Comparison of ENCODE assay signal across 26 mouse cellular contexts in the genomic region with DNA sequence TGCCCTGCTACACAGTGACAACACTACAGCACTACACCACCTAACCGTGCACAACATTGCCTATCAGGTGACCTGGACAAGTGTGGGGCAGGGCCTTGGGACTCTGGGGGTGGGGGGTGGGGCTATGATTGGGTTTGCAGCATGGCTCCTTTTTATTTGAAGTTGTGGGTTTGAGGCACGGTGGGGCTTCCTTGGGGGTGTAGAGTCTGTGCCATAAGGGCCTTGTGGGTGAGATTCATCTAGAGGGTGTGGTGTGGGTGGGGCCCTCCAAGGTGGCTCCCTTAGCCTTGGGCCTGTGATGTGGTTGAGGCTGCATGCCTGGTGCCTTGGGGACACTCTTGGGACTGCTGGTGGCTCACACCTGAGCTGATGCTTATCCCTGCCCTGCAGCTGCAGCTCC. TPM values are rescaled to one million over a fixed set of nuclear protein-coding genes. Genes with fewer than 3 reads are reported as not detected.
DNase-seq lines count a peak whose midpoint lies in the region; ATAC-seq and TF ChIP-seq lines count a peak whose summit lies in the region.
"Had no signal": no experiment of that assay in that cellular context is flagged by ENCODE, and none has a peak within 500 bp of the region (broad histone marks: within the 10 kb centered on the region; RNA-seq: fewer than 3 reads in every experiment).

No protein-coding gene starts in this region.

- H3K27ac ChIP-seq in hindbrain, embryonic 13.5 days: no peak overlapping the region
- no peak overlapping the region for H3K27ac ChIP-seq in hindbrain, embryonic 10.5 days
- H3K27ac ChIP-seq: forebrain, embryonic 10.5 days; hindbrain, embryonic 12.5 days; neural tube, embryonic 12.5 days; stomach, postnatal 0 days had no signal

- 0 out of 2 replicates have a peak overlapping the region, but pooled peaks have one; percentile 8 for H3K9ac ChIP-seq in hindbrain, embryonic 13.5 days
- H3K9ac ChIP-seq: heart, embryonic 12.5 days; hindbrain, embryonic 12.5 days; neural tube, embryonic 12.5 days had no signal

- no peaks in the 10 kb centered on the region for H3K9me3 ChIP-seq in hindbrain, embryonic 13.5 days
- no peaks in the 10 kb centered on the region for H3K9me3 ChIP-seq in hindbrain, embryonic 10.5 days
- no peaks in the 10 kb centered on the region for H3K9me3 ChIP-seq in E14TG2a.4 (ENCODE audit: low read length)
- H3K9me3 ChIP-seq: forebrain, embryonic 10.5 days; heart, embryonic 12.5 days; hindbrain, embryonic 12.5 days; neural tube, embryonic 12.5 days had no signal

- no peak for ATAC-seq in hindbrain, embryonic 13.5 days (ENCODE audit: low FRiP score)
- ATAC-seq in activated CD4-positive, CD25-positive, alpha-beta regulatory T cell, adult 4 months: peak; percentile 33
- no peak for ATAC-seq in megakaryocyte-erythroid progenitor cell, adult 5-6 weeks (replicated peaks; ENCODE audit: low FRiP score, low TSS enrichment, poor library complexity, severe bottlenecking)
- ATAC-seq: forebrain, embryonic 16.5 days; inflammation-experienced regulatory T-cells, adult 6 months had no signal

- H3K4me3 ChIP-seq in hindbrain, embryonic 13.5 days: no peak overlapping the region
- H3K4me3 ChIP-seq in hindbrain, embryonic 10.5 days: no peak overlapping the region
- peak overlapping the region; percentile 24; the same call in 1 of the 2 replicates for H3K4me3 ChIP-seq in E14TG2a.4 (replicated peaks; ENCODE audit: low read length)
- H3K4me3 ChIP-seq: forebrain, embryonic 10.5 days; heart, embryonic 12.5 days; hindbrain, embryonic 12.5 days; neural tube, embryonic 12.5 days had no signal

- intact Hi-C loops in gastrocnemius, postnatal 36 days (cut with DNase I): no loop called here

- TF ChIP-seq CTCF in E14TG2a.4 (conservative IDR thresholded peaks at IDR 0.05; ENCODE audit: low read length): no peak

- H3K4me2 ChIP-seq in hindbrain, embryonic 13.5 days: no peak overlapping the region
- H3K4me2 ChIP-seq: heart, embryonic 12.5 days; hindbrain, embryonic 12.5 days; liver, embryonic 11.5 days; neural tube, embryonic 12.5 days had no signal

- H3K27me3 ChIP-seq in hindbrain, embryonic 13.5 days: no peaks in the 10 kb centered on the region
- H3K27me3 ChIP-seq in hindbrain, embryonic 10.5 days (ENCODE audit: insufficient read depth, poor library complexity, severe bottlenecking): no peaks in the 10 kb centered on the region
- no peaks in the 10 kb centered on the region for H3K27me3 ChIP-seq in E14TG2a.4 (ENCODE audit: insufficient read depth, low read length)
- H3K27me3 ChIP-seq: heart, embryonic 12.5 days; hindbrain, embryonic 12.5 days; neural tube, embryonic 12.5 days had no signal

- 91% methylated on average over 2 of the region's 2 CpGs for WGBS in hindbrain, embryonic 13.5 days
- 91% methylated on average over 2 of the region's 2 CpGs for WGBS in hindbrain, embryonic 10.5 days

- peaks cover 3% of the 10 kb centered on the region; the same call in 1 of the 2 replicates for H3K4me1 ChIP-seq in hindbrain, embryonic 13.5 days (replicated peaks)
- H3K4me1 ChIP-seq in hindbrain, embryonic 10.5 days (replicated peaks): 0 out of 2 replicates have a peak, but pooled peaks cover 4% of the 10 kb centered on the region
- peaks cover 73% of the 10 kb centered on the region for H3K4me1 ChIP-seq in E14TG2a.4 (replicated peaks; ENCODE audit: low read depth, low read length)
- H3K4me1 ChIP-seq: hindbrain, embryonic 12.5 days; neural tube, embryonic 12.5 days had no signal

- H3K36me3 ChIP-seq in hindbrain, embryonic 13.5 days: peaks cover 54% of the 10 kb centered on the region
- H3K36me3 ChIP-seq in hindbrain, embryonic 10.5 days: peaks cover 75% of the 10 kb centered on the region
- H3K36me3 ChIP-seq in E14TG2a.4 (ENCODE audit: insufficient read depth, low read length): peaks cover 73% of the 10 kb centered on the region

- DNase-seq in hindbrain, embryonic 10.5 days (ENCODE audit: low spot score): no peak
- DNase-seq in thymus, postnatal 10 days (ENCODE audit: low spot score in 2 of 2): peak; percentile 26 to 39
- no peak for DNase-seq in gastrocnemius, postnatal 36 days
- no peak for DNase-seq in retina, embryonic 14.5 days (ENCODE audit: low spot score)
- DNase-seq: adrenal gland, adult 2 months; cerebellum, adult 2 months; gastrocnemius, postnatal 10 days; heart, adult 11 months; heart, postnatal 14 days; kidney, adult 8-10 months; kidney, postnatal 10 days; lung, adult 18-20 months; lung, postnatal 10 days; midbrain, embryonic 14.5 days had no signal

RNA-seq across cellular contexts. Expression of gene Dnm2, which starts 5.1 kb away (rescaled TPM):
- polyA plus RNA-seq in hindbrain, embryonic 13.5 days (2015; fragmentation: Nextera tagmentation; extraction: Ambion mirVana): 64.9 and 72.1 TPM in 2 replicates
- 75.1 and 80.4 TPM in 2 replicates for polyA plus RNA-seq in hindbrain, embryonic 10.5 days (2016; fragmentation: Nextera tagmentation; extraction: Ambion mirVana)
- polyA plus RNA-seq in activated CD4-positive, CD25-positive, alpha-beta regulatory T cell, adult 4 months (2017; shearing (Covaris generic)): 100 to 1,000 TPM; 100 to 114 TPM
- total RNA-seq in gastrocnemius, postnatal 36 days (2021): 10 to 100 TPM; 36.8 to 37.2 TPM
- total RNA-seq in megakaryocyte-erythroid progenitor cell, adult 5-6 weeks (2014; fragmentation: Nextera tagmentation): 62.6 and 81.4 TPM in 2 replicates
- total RNA-seq in megakaryocyte-erythroid progenitor cell, adult 5-6 weeks (2017): 58.7 and 63.8 TPM in 2 replicates

RNA-seq across cellular contexts. Expression of gene Qtrt1, which starts 8.0 kb away (rescaled TPM):
- 50.6 and 54.0 TPM in 2 replicates for polyA plus RNA-seq in hindbrain, embryonic 13.5 days (2015; fragmentation: Nextera tagmentation; extraction: Ambion mirVana)
- 63.3 and 68.7 TPM in 2 replicates for polyA plus RNA-seq in hindbrain, embryonic 10.5 days (2016; fragmentation: Nextera tagmentation; extraction: Ambion mirVana)
- polyA plus RNA-seq in activated CD4-positive, CD25-positive, alpha-beta regulatory T cell, adult 4 months (2017; shearing (Covaris generic)): 10 to 100 TPM; 34.0 to 38.8 TPM
- total RNA-seq in gastrocnemius, postnatal 36 days (2021): 1 to 10 TPM; 5.2 to 6.2 TPM
- 56.6 and 56.8 TPM in 2 replicates for total RNA-seq in megakaryocyte-erythroid progenitor cell, adult 5-6 weeks (2014; fragmentation: Nextera tagmentation)
- 23.5 and 36.1 TPM in 2 replicates for total RNA-seq in megakaryocyte-erythroid progenitor cell, adult 5-6 weeks (2017)

RNA-seq across cellular contexts. Expression of gene Ilf3, which starts 52.0 kb away (rescaled TPM):
- 253 and 276 TPM in 2 replicates for polyA plus RNA-seq in hindbrain, embryonic 13.5 days (2015; fragmentation: Nextera tagmentation; extraction: Ambion mirVana)
- 270 and 300 TPM in 2 replicates for polyA plus RNA-seq in hindbrain, embryonic 10.5 days (2016; fragmentation: Nextera tagmentation; extraction: Ambion mirVana)
- polyA plus RNA-seq in activated CD4-positive, CD25-positive, alpha-beta regulatory T cell, adult 4 months (2017; shearing (Covaris generic)): 100 to 1,000 TPM in 1 of 2 experiments, 10 to 100 TPM in 1; 96.0 to 122 TPM
- 10 to 100 TPM; 17.2 to 19.4 TPM for total RNA-seq in gastrocnemius, postnatal 36 days (2021)
- total RNA-seq in megakaryocyte-erythroid progenitor cell, adult 5-6 weeks (2014; fragmentation: Nextera tagmentation): 76.3 and 86.0 TPM in 2 replicates
- 67.3 and 88.4 TPM in 2 replicates for total RNA-seq in megakaryocyte-erythroid progenitor cell, adult 5-6 weeks (2017)

Comparison
In these comparisons a context has a peak if more than half of its experiments do, and no peak if none do; other contexts are left out.
1. DNase-seq: peak in thymus, postnatal 10 days (2 of 2); none in hindbrain, embryonic 10.5 days (single experiment), gastrocnemius, postnatal 36 days (0 of 2) and retina, embryonic 14.5 days (single experiment).